Mouse (Mus musculus): ENCODE results near the gene Alox8. TPM values are rescaled to one million over a fixed set of nuclear protein-coding genes. Genes with fewer than 3 reads are reported as not detected.
A peak's percentile ranks its signal among the peaks of the same experiment; 100 is the strongest.

Gene Alox8
- 1 to 10 TPM; 5.2 to 6.9 TPM for total RNA-seq (2021)
- long read RNA-seq, partial matches to known transcripts: 1 of 2 reads
- long read RNA-seq, other reads (novel, unspliced or antisense): 1 of 2 reads

DNA sequence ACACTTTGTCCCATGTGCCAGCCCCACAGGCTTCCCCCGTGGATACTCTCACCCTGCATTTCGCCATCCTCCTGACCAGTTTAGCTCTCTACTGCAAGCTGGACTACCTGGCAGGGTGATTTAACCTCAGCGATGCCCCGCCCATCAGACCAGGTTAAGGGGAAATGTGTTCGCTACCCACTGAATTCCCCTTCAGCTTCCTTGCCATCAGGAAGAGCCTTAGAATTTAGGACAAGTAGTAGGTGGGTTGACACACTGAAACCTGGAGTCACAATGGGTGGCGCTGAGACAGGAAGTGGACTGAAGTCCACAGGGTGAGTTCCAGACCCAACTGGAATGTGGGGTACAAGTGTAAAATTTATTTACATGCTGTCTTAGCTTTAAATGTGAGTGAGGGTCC lies at the start of gene Alox8:
Alox8 (minus strand) TSS at position 101 of the 400 bp plus-strand sequence.
- no peak for DNase-seq (ENCODE audit: low spot score in 2 of 2)

DNA sequence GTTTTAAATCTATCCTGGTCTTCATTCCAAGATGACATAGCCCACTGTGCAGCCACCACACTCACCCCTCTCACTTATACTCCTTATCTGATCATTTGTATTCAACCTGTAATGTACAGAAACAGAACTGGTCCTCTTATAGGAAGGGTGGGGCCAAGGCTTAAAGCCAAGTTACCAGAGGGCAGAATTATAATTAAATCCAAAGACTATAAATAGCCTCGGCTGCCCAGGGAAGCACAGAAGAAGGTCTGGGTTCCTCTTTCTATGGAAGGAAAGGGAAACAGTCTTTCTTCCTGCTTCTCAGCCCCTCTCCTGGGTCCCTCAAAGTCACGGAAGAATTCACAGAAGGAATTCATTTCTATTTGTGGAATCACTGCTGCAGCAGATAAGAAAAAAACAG lies 48.0 kb upstream of the Alox8 start:
- no peak for DNase-seq (ENCODE audit: low spot score in 2 of 2)

DNA sequence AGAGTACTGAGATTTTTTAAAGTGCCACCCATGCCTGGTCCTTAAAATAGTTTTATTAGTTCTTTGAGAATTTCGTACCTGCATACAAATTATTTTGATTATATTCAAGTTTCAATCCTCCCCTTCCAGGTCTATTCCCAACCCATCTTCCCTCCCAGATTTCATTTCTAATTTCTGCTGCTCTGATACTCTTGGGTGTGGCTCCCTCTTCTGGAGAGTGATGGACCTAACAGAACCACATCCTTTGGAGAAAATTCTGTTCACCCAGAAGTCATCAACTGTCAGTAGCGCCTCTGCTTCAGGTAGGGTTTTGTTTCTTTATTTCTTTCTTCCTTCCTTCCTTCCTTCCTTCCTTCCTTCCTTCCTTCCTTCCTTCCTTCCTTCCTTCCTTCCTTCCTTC lies 47.3 kb upstream of the Alox8 start:
- peak; percentile 58 to 65 for DNase-seq (ENCODE audit: low spot score in 2 of 2)

DNA sequence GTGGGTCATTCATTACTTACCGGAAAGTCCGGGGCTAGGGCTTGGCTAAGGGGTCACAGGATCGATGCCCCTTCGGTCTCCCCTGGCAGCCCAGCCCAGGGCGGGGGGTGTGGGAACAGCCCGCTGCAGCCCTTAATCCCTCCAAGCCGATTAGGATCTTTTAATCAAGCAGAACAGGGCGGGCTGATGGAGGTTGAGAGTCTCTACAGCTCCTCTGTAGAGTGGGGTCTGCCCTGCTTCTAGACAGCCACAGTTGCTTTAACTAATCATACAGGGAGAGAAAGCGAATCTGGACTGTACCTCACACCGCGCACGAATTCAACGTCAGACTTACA lies 39.2 kb upstream of the Alox8 start, which contains the start of gene Gucy2e:
Gucy2e (minus strand) TSS at position 111 of the 335 bp plus-strand sequence.
- DNase-seq (ENCODE audit: low spot score in 2 of 2): no peak

DNA sequence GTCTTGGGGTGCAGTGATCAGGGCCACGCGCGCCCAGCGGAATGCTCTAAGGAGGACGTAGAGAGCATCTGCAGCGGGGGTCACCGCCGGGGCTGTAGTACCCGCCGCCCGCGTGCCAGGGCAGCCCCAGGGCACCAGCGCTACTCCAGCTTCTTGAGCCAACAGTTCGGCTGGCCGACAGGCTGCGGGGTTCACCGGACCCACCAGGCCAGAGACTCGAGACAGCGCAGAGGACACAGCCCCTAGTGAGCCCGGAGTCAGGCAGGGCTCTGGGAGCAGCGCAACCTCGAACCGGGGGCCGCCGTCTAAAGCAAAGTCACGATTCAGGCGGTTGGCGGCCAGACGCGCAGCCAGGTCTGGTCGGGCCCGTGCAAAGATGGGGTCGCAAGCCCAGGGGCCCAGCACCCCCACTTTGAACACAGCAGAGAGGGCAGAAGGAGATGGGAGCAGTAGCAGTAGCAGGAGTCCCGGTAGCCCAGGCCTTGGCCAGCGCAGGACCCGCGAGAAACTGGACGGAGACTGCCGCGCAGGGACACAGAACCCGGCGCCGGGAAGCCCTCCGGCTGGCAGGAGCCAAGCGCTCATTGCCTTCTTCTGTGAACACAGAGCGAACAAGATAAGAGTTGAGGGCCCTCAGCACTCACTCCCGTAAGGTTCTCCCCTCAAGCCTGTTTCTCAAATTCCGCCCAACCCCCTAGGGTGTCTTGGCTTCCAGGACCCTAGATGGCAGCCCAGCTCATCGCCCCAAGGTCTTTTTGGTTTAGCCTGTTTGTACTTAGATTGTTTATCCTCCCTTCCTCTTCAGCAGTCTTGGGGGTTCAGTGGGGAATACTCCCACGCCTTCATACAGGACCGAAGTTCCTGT lies 38.6 kb upstream of the Alox8 start:
- no peak for DNase-seq (ENCODE audit: low spot score in 2 of 2)

DNA sequence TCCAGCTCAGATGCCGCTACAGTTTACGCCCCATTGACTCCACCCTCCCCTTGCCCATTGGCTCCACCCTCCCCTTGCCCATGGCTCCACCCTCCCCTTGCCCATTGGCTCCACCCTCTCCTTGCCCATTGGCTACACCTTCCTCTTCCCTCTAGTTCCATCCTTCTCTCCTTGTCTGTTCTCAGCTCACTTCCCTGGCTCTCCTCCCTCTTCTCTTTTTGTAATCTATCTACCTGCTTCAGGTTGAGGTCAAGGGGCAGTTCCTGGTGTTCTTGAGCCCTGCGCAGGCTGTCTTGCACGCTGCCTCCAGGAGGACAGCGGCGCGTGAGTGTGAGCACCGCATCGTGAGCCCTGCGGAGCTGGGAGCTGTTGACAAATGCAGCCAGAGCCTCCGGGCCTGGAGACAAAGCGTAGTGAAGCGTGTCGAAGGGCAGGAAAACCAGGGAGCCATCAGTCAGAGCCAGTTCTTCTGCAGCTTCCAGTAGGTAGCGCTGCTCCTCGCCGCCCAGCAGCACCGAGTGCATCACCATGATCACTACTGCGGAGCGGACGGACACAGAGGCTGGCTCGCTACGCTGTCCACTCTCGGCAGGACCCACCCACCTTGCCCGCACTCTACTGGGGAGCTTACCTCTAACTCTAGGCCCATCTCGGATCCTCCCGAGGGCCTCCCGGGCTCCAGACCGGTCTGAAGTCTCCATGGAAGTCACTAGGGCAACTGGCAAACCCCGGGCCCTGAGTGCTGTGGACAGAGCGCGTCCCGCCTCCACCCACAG lies 37.8 kb upstream of the Alox8 start:
- DNase-seq (ENCODE audit: low spot score in 2 of 2): peak; percentile 73 to 79

DNA sequence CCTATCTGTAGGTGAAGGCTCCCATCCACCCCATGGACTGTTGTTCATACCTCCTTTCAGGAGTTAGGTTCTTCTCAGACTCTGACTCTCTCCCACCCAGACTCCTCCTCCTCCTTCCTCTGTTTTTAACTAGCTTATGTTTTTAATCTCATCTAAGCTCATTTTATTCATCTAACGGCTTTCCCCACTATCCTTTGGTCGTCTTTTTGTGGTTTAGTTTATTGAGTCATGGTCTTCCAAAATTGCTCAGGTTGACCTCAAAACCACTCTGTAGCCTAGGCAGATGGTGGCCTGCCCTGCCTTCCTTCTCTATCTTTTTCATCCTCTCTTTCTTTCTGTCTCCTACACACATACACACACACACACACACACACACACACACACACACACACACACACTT lies 35.5 kb upstream of the Alox8 start:
- no peak for DNase-seq (ENCODE audit: low spot score in 2 of 2)

DNA sequence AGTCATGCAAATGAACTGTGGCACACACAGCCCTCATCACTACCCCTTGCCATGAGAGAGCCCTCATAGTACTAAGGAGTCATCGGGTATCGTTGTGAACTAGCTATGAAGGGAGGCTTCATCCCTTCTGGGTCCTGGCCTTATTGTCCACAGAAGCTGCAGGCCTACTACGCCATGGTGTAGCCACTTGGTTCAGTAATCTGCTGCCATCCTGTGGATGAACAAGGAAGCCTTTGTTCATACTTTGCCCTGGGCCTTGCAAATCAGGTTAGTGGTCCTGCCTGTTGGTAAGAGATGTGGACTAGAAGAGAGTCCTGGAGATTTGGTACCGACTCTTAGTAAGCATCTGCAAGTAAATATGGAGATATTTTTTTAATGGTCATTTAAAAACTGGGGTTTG lies 32.8 kb upstream of the Alox8 start:
- no peak for DNase-seq (ENCODE audit: low spot score in 2 of 2)

DNA sequence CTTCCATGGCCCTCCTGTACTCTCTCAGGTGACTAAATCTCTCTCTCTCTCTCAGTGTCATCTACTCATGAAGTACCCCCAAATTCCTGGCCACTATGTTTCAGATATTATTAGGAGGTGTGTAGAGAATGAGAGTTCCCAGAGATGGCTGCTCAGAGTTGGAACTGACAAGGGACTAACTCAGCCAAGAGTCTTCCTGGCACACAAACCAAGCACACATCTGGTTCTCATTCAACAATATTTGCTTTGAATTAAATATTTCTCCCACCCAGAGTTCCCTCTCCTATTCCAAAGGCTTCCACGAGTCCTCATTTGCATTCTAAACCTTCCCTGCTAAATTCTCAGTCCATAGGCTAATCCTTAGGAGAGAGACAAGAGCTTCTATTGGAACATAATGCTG lies 28.1 kb upstream of the Alox8 start:
- DNase-seq (ENCODE audit: low spot score in 2 of 2): no peak

DNA sequence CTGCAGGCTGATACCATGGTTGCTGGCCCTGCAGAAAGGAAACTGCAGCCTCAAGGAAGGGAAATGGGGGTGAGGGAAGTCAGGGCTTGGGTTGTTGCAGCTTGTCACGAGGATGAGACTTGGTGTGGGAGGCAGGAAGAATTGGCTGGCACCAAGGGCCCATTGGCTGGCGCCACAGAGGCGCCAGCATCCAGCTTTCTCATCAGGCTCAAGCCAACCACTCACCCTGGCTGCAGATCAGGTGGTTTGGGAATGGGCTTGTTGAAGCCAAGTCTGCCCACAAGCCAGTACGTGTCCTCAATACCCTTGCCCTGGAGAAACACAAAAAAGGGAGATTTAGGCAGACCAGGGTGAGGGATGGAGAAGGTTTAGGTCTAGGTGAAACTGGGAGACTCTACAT lies 25.5 kb upstream of the Alox8 start:
- peak; percentile 16 to 29 for DNase-seq (ENCODE audit: low spot score in 2 of 2)

DNA sequence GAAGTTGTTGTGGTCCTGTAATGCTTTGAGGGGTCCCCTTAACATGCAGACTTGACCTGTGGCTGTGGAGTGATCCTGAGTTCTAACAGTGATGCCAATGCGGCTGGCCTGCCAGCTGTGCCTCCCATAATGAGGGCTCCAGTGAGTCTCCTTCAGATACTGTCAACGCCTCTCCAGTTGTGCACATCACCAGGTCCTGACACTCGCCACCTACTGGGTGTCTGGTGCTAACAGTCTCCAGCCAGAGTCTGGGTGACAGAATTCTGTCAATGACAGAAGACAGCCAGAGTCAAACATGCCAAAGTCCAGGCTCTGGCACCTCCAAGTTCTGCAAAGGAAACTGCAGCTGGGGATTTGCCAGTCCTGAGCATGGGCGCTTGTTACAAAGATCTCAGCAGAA lies 23.4 kb upstream of the Alox8 start:
- DNase-seq (ENCODE audit: low spot score in 2 of 2): no peak

DNA sequence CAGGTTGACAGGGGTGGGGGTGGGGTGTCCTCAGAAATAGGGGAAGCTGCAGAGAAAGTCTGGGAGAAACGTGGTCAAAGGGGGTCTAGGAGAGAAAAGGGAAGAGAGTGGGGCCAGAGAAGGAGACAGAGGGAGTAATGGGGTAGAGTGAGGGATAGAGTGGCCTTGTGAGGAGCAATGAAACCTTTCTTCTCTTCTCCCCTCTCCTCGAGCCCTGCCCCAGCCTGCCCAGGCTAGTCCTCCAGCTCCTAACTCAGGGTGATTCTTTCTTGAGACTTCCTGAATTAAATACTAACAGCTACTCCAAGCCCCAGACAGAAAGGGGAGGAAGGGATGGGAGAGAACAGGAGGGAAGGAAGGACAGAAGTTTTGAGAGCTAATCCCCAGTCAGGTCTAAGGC lies 21.0 kb upstream of the Alox8 start:
- DNase-seq (ENCODE audit: low spot score in 2 of 2): no peak

DNA sequence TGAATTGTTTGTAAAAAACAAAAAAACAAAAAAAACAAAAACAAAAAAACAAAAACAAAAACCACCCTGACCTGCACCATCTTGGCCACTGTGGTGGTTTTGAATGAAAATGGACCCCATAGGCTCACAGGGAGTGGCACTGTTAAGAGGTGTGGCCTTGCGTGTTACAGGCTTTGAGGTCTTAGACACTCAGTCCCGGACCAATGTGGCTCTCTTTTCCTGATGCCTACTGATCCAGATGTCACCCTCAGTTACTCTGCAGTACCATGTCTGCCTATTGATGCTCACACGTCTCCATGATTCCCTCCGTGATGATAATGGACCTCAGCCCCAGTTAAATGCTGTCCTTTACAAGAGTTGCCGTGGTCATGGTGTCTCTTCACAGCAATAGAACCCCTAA lies 19.8 kb upstream of the Alox8 start:
- no peak for DNase-seq (ENCODE audit: low spot score in 2 of 2)

DNA sequence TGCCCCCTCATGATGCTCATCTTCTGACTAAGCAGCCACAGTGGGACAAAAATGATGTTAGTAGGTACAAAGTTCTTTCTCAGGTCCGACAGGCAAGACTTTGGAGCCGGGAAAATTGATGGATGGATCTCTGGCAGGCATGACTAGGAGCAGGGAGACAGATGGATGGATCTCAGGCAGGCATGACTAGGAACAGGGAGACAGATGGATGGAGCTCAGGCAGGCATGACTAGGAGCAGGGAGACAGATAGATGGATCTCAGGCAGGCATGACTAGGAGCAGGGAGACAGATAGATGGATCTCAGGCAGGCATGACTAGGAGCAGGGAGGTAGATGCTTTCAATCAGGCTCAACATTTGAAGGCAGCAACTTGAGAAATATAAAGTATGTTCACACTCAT lies 13.8 kb upstream of the Alox8 start:
- peak; percentile 46 to 58 for DNase-seq (ENCODE audit: low spot score in 2 of 2)

DNA sequence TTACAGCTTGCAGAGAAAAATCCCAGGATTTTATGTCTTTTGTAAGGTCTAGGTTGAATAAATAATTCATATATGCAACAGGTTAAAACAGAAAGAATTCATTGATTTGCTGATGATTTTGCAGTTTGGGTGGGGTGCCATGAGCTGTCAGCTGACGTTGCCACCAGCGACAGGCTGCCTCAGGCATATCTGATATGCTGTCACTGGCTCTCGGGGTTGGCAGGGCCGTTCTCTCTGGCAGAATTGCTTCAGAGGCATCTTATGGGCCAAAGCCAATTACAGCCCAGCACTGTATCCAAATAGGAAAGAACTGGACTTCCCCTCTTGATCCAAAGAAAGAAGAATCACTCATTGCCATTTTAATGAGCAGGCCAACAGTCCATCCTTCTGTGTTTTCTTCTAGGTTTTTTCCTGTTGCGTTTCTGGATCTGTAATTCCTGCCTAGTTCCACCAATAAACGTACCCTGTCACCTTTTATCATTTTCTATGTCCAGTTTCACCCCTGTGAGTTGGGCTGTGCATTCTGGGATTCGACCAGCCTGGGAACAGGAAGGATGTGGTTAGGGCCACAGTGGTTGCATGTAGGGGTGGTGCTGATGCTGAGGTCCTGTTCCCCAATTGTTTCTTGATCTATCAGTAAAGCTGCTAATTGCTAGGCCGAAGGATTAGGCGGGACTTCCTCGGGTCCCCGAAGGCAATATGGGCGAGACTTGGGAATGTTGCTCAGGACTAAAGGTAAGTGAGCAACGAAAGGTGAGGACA lies 5.0 kb upstream of the Alox8 start:
- no peak for DNase-seq (ENCODE audit: low spot score in 2 of 2)

DNA sequence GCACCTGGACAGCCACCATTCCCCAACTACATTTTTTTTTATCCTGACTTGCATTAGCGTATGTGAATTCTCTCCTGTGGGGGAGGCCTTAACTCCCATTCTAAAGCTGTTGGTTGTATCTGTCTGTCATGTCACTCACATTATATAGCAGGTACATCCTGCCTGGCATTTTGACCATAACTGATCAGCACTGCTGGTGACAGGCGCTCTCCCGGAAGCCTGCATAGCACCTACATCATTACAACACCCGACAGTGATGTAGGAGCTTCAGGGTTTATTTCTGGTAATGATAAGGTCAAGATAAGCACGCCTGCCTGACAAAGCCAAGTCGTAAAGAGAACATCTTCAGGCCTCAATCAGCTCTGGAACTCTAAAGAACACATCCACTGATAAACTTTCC lies 2.6 kb upstream of the Alox8 start:
- DNase-seq (ENCODE audit: low spot score in 2 of 2): no peak

DNA sequence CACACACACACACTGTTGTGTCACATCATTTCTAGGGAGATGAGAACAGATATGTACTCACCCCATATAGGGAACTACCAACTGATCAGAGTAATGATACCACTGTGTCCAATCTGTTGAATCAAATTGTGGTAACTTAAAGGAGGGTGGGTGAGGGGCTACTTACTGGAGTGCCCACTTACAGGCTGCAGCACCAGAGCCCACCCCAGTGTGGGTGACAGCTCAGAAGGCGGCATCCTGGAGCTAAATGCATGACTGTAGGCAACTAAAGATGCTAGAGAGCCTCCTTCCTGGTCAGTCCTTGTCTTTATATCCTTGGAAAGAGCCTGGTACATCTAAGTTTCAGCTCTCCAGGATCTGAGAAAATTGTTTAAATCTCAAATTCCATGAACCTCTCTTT lies 1.6 kb upstream of the Alox8 start:
- DNase-seq (ENCODE audit: low spot score in 2 of 2): no peak

DNA sequence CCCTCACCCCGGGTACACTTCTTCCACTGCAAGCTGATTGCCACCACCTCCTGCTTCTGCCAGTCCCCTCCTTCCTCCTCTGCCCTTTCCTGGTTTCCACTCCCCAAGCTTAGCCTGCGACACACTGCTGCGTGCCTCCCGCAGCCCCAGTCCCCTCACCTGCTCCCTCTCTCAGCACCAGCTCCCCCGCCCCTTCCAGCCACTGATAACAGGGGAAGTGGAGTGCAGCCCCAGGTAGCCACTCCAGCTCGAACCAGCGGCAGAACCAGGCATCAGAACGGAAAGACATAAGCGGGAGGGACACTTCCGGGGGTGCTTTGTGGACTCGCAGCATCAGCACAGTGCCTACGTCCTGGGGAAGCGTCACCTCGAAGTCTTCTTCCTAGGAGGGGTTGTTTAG lies 449 bp downstream of the Alox8 start:
- peak in 1 of 2 experiments; percentile 22 for DNase-seq (ENCODE audit: low spot score in 2 of 2)

DNA sequence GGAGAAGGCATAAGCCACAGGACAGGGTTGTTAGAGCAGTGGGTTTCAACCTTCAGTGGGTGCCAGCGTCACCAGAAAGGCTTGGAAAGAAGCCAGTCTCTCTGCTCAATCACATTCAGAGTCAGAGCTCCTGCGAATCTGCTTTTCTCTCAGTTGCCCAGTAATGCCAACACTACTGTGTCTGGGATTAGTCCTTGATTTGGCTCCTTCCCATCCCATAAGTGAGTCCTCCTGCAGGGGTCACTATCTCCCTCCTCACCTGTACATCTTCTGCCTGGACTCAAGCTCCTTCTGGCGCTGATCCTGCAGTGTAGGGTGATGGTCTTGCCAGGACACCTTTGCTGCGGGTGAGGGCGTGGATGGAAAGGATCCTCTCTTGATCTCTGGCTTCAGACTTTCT lies 877 bp downstream of the Alox8 start:
- DNase-seq (ENCODE audit: low spot score in 2 of 2): peak in 1 of 2 experiments; percentile 24

DNA sequence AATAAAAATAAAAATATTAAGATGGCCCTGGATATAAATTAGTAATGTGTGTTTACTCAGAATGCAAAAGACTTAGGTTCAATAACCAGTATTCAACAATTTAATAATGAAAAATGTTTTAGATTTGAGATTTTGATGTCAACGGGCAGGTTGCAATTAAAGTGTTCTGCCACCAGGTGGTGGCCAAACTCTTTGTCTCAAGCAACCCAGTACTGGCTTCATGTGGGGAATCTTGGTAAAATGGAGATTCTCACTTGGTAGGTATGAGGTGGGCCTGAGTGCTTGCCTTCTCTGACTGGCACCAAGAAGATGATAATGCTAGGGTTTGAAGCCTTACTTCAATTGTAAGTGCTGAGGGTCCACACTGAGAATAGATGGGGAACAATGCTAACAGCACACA lies 4.8 kb downstream of the Alox8 start:
- peak; percentile 48 to 65 for DNase-seq (ENCODE audit: low spot score in 2 of 2)

DNA sequence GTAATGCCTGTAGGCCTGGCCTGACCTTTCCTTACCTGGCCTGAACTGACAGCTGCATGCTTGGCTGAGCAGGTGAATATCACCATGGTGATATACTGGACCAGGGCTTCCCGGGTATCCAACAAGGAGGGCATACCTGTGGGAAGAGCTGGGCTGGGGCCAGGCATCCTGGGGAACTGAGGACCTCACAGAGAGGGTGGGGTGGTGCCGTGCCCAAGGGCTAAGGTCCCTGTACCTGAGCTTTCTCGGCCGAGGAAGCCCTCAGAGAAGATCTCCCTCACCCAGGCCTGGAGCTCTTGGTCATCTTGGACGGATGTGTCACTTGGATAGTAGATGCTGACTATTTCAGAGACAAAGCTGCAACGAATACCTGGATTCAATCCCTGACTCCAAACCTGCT lies 11.7 kb downstream of the Alox8 start:
- no peak for DNase-seq (ENCODE audit: low spot score in 2 of 2)

DNA sequence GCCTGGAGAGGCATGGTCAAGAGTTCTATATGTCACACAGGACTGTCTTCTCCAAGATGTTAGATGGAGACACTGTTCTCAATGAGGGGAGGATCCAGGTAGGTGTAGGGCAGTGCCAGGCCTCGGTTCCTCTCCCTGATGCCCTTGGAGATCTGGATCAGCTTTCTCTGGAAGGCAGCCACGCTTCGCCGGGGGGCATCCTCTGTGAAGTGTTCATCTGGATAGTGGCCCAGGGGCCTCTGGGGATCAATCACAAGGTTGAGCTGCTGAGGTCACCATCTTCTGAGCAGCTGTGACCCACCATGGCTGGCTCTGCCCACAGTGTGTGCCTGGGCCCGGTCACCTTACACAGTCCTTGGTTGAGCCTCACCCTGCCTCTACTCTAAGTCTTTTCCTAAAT lies 12.6 kb downstream of the Alox8 start:
- DNase-seq (ENCODE audit: low spot score in 2 of 2): no peak
